Mouse (Mus musculus): ENCODE data around the gene Gm42674. TPM values are rescaled to one million over a fixed set of nuclear protein-coding genes. Genes with fewer than 3 reads are reported as not detected.
A peak's percentile ranks its signal among the peaks of the same experiment; 100 is the strongest.

The Gm42674 gene
- total and polyA plus RNA-seq, 2 experiments from 2014 or later: 1.6 TPM; not detected in 1

- no peak for TF ChIP-seq CTCF (IDR thresholded peaks at IDR 0.05)
- Histone ChIP-seq H3K4me2 (ENCODE audit: low read depth, low read length, poor library complexity, severe bottlenecking) (no peak overlapping the region), H3K27ac (ENCODE audit: low read depth, low read length) (no peak overlapping the region), H3K4me1 (ENCODE audit: insufficient read depth, low read length) (no peaks in the 10 kb centered on the region; the same call in 1 of the 2 replicates), H3K27me3 (ENCODE audit: insufficient read depth, low read length) (no peaks in the 10 kb centered on the region), H3K36me3 (ENCODE audit: insufficient read depth, low read length) (no peaks in the 10 kb centered on the region), H3K9ac (replicated peaks; ENCODE audit: low read length, poor library complexity, severe bottlenecking) (no peak overlapping the region), H3K9me3 (ENCODE audit: low read length) (no peaks in the 10 kb centered on the region), H3K4me3 (ENCODE audit: low read depth, low read length) (no peak overlapping the region)
- ATAC-seq (ENCODE audit: low FRiP score): no peak
- no peak for DNase-seq (ENCODE audit: low spot score)
- WGBS: 64% methylated on average over 10 of the region's 10 CpGs
These were observed 25.2 kb upstream of the Gm42674 start for GRCm38 (mm10) chr3:90576351-90577001.

- no peak for TF ChIP-seq CTCF (IDR thresholded peaks at IDR 0.05)
- no peaks in the 10 kb centered on the region for H3K27me3 ChIP-seq (ENCODE audit: insufficient read depth, low read length)
- 85% methylated on average over 7 of the region's 7 CpGs for WGBS
- H3K4me3 ChIP-seq (ENCODE audit: low read depth, low read length): no peak overlapping the region
- no peaks in the 10 kb centered on the region; the same call in 1 of the 2 replicates for H3K4me1 ChIP-seq (ENCODE audit: insufficient read depth, low read length)
- no peaks in the 10 kb centered on the region for H3K36me3 ChIP-seq (ENCODE audit: insufficient read depth, low read length)
- no peak for ATAC-seq (ENCODE audit: low FRiP score)
- no peak for DNase-seq (ENCODE audit: low spot score)
- no peak overlapping the region for H3K9ac ChIP-seq (replicated peaks; ENCODE audit: low read length, poor library complexity, severe bottlenecking)
- no peaks in the 10 kb centered on the region for H3K9me3 ChIP-seq (ENCODE audit: low read length)
- no peak overlapping the region for H3K27ac ChIP-seq (ENCODE audit: low read depth, low read length)
- H3K4me2 ChIP-seq (ENCODE audit: low read depth, low read length, poor library complexity, severe bottlenecking): no peak overlapping the region
These were observed 22.3 kb upstream of the Gm42674 start for GRCm38 (mm10) chr3:90579433-90579832.

- Histone ChIP-seq H3K4me3 (ENCODE audit: low read depth, low read length) (no peak overlapping the region), H3K9me3 (ENCODE audit: low read length) (no peaks in the 10 kb centered on the region), H3K27me3 (ENCODE audit: insufficient read depth, low read length) (no peaks in the 10 kb centered on the region), H3K9ac (replicated peaks; ENCODE audit: low read length, poor library complexity, severe bottlenecking) (no peak overlapping the region), H3K4me2 (ENCODE audit: low read depth, low read length, poor library complexity, severe bottlenecking) (no peak overlapping the region), H3K4me1 (ENCODE audit: insufficient read depth, low read length) (no peaks in the 10 kb centered on the region; the same call in 1 of the 2 replicates), H3K27ac (ENCODE audit: low read depth, low read length) (no peak overlapping the region), H3K36me3 (ENCODE audit: insufficient read depth, low read length) (no peaks in the 10 kb centered on the region)
- no peak for TF ChIP-seq CTCF (IDR thresholded peaks at IDR 0.05)
- DNase-seq (ENCODE audit: low spot score) (no peak), ATAC-seq (ENCODE audit: low FRiP score) (no peak)
- 97% methylated on average over 5 of the region's 5 CpGs for WGBS
These were observed 20.6 kb upstream of the Gm42674 start for GRCm38 (mm10) chr3:90581141-90581540.

GRCm38 (mm10) chr3:90582156-90582555 is 19.5 kb upstream of the Gm42674 start:
- Histone ChIP-seq H3K27ac (ENCODE audit: low read depth, low read length) (no peak overlapping the region), H3K27me3 (ENCODE audit: insufficient read depth, low read length) (no peaks in the 10 kb centered on the region), H3K4me1 (ENCODE audit: insufficient read depth, low read length) (no peaks in the 10 kb centered on the region), H3K9ac (replicated peaks; ENCODE audit: low read length, poor library complexity, severe bottlenecking) (no peak overlapping the region), H3K36me3 (ENCODE audit: insufficient read depth, low read length) (no peaks in the 10 kb centered on the region), H3K4me2 (ENCODE audit: low read depth, low read length, poor library complexity, severe bottlenecking) (no peak overlapping the region), H3K9me3 (ENCODE audit: low read length) (no peaks in the 10 kb centered on the region), H3K4me3 (ENCODE audit: low read depth, low read length) (no peak overlapping the region)
- 94% methylated on average over 1 of the region's 1 CpGs for WGBS
- no peak for ATAC-seq (ENCODE audit: low FRiP score)
- TF ChIP-seq CTCF (IDR thresholded peaks at IDR 0.05): peak; percentile 42
- no peak for DNase-seq (ENCODE audit: low spot score)

- Histone ChIP-seq H3K4me2 (ENCODE audit: low read depth, low read length, poor library complexity, severe bottlenecking) (no peak overlapping the region), H3K36me3 (ENCODE audit: insufficient read depth, low read length) (no peaks in the 10 kb centered on the region), H3K27me3 (ENCODE audit: insufficient read depth, low read length) (no peaks in the 10 kb centered on the region), H3K4me3 (ENCODE audit: low read depth, low read length) (no peak overlapping the region), H3K27ac (ENCODE audit: low read depth, low read length) (no peak overlapping the region), H3K9me3 (ENCODE audit: low read length) (no peaks in the 10 kb centered on the region), H3K9ac (replicated peaks; ENCODE audit: low read length, poor library complexity, severe bottlenecking) (no peak overlapping the region), H3K4me1 (ENCODE audit: insufficient read depth, low read length) (no peaks in the 10 kb centered on the region)
- DNase-seq (ENCODE audit: low spot score) (no peak), ATAC-seq (ENCODE audit: low FRiP score) (no peak)
- WGBS: 94% methylated on average over 4 of the region's 4 CpGs
- TF ChIP-seq CTCF (IDR thresholded peaks at IDR 0.05): no peak
These were observed 19.1 kb upstream of the Gm42674 start for GRCm38 (mm10) chr3:90582556-90582955.

- Histone ChIP-seq H3K9ac (replicated peaks; ENCODE audit: low read length, poor library complexity, severe bottlenecking) (no peak overlapping the region), H3K4me3 (ENCODE audit: low read depth, low read length) (no peak overlapping the region), H3K4me2 (ENCODE audit: low read depth, low read length, poor library complexity, severe bottlenecking) (no peak overlapping the region), H3K4me1 (ENCODE audit: insufficient read depth, low read length) (no peaks in the 10 kb centered on the region), H3K36me3 (ENCODE audit: insufficient read depth, low read length) (no peaks in the 10 kb centered on the region), H3K27me3 (ENCODE audit: insufficient read depth, low read length) (no peaks in the 10 kb centered on the region), H3K9me3 (ENCODE audit: low read length) (no peaks in the 10 kb centered on the region), H3K27ac (ENCODE audit: low read depth, low read length) (no peak overlapping the region)
- ATAC-seq (ENCODE audit: low FRiP score) (no peak), DNase-seq (ENCODE audit: low spot score) (peak; percentile 32)
- TF ChIP-seq CTCF (IDR thresholded peaks at IDR 0.05): no peak
- 43% methylated on average over 3 of the region's 3 CpGs for WGBS
These were observed 17.8 kb upstream of the Gm42674 start for GRCm38 (mm10) chr3:90583893-90584292.

All from midbrain, postnatal 0 days (tissue).